In genomic region chr4:82535606-82536434, GRCm38 (mm10) we compare ENCODE assay signal across 7 mouse cellular contexts.
A peak's percentile ranks its signal among the peaks of the same experiment; 100 is the strongest.
DNase-seq lines count a peak whose midpoint lies in the region; ATAC-seq and TF ChIP-seq lines count a peak whose summit lies in the region.

No protein-coding gene starts in this region.

- 38% methylated on average over 6 of the region's 6 CpGs for WGBS in hindbrain, embryonic 10.5 days
- 38% methylated on average over 6 of the region's 6 CpGs for WGBS in hindbrain, embryonic 11.5 days
- WGBS in forebrain, embryonic 15.5 days: 54% methylated on average over 6 of the region's 6 CpGs
- 53% methylated on average over 6 of the region's 6 CpGs for WGBS in limb, embryonic 14.5 days

- ATAC-seq in hindbrain, embryonic 11.5 days (ENCODE audit: low FRiP score): no peak
- no peak for ATAC-seq in forebrain, embryonic 15.5 days (replicated peaks)
- ATAC-seq in limb, embryonic 14.5 days (ENCODE audit: low FRiP score, low read depth): no peak
- no peak for ATAC-seq in monocyte, adult 5-6 weeks (replicated peaks; ENCODE audit: insufficient number of reproducible peaks, low FRiP score, low TSS enrichment, poor library complexity, severe bottlenecking)

- TF ChIP-seq CTCF in cortical plate, adult 2 months (IDR thresholded peaks at IDR 0.05; ENCODE audit: extremely low read depth, insufficient read depth, low read length): no peak

- H3K4me2 ChIP-seq in hindbrain, embryonic 11.5 days (replicated peaks; ENCODE audit: low read depth, low read length): no peak overlapping the region
- H3K4me2 ChIP-seq in forebrain, embryonic 15.5 days (replicated peaks): peak overlapping the region; percentile 69
- H3K4me2 ChIP-seq in limb, embryonic 14.5 days (replicated peaks; ENCODE audit: low read depth, low read length, severe bottlenecking): peak overlapping the region; percentile 74

- peaks cover 97% of the 10 kb centered on the region for H3K27me3 ChIP-seq in hindbrain, embryonic 10.5 days (ENCODE audit: insufficient read depth, poor library complexity, severe bottlenecking)
- H3K27me3 ChIP-seq in hindbrain, embryonic 11.5 days (ENCODE audit: control insufficient read depth, insufficient read depth, low read length): peaks cover 38% of the 10 kb centered on the region
- H3K27me3 ChIP-seq in forebrain, embryonic 15.5 days: no peaks in the 10 kb centered on the region
- H3K27me3 ChIP-seq in limb, embryonic 14.5 days (ENCODE audit: control insufficient read depth, insufficient read depth, low read length): peaks cover 6% of the 10 kb centered on the region; the same call in 1 of the 2 replicates

- TF ChIP-seq POLR2A in cortical plate, adult 2 months (IDR thresholded peaks at IDR 0.05; ENCODE audit: extremely low read depth, insufficient read depth, low read length): no peak
- TF ChIP-seq POLR2A in limb, embryonic 14.5 days (IDR thresholded peaks at IDR 0.05; ENCODE audit: borderline replicate concordance, extremely low read depth, insufficient read depth, insufficient read length): no peak

- H3K36me3 ChIP-seq in hindbrain, embryonic 10.5 days: no peaks in the 10 kb centered on the region
- no peaks in the 10 kb centered on the region for H3K36me3 ChIP-seq in hindbrain, embryonic 11.5 days (ENCODE audit: control insufficient read depth, insufficient read depth, low read length)
- H3K36me3 ChIP-seq in forebrain, embryonic 15.5 days: no peaks in the 10 kb centered on the region
- no peaks in the 10 kb centered on the region for H3K36me3 ChIP-seq in limb, embryonic 14.5 days (ENCODE audit: control insufficient read depth, insufficient read depth, low read length)

- no peak overlapping the region for H3K9ac ChIP-seq in hindbrain, embryonic 11.5 days (ENCODE audit: low read depth, low read length)
- peak overlapping the region; percentile 66 for H3K9ac ChIP-seq in forebrain, embryonic 15.5 days (replicated peaks)
- H3K9ac ChIP-seq in limb, embryonic 14.5 days (ENCODE audit: low read depth, low read length, severe bottlenecking): peak overlapping the region; percentile 65; the same call in 1 of the 2 replicates

- H3K4me3 ChIP-seq in hindbrain, embryonic 10.5 days: peak overlapping the region; percentile 50; the same call in 1 of the 2 replicates
- no peak overlapping the region for H3K4me3 ChIP-seq in hindbrain, embryonic 11.5 days (ENCODE audit: low read depth, low read length)
- no peak overlapping the region for H3K4me3 ChIP-seq in cortical plate, adult 2 months (ENCODE audit: insufficient read depth, low read length)
- H3K4me3 ChIP-seq in forebrain, embryonic 15.5 days: peak overlapping the region; percentile 42
- peak overlapping the region; percentile 38 for H3K4me3 ChIP-seq in limb, embryonic 14.5 days (replicated peaks; ENCODE audit: low read length)

- H3K27ac ChIP-seq in hindbrain, embryonic 10.5 days: no peak overlapping the region
- H3K27ac ChIP-seq in hindbrain, embryonic 11.5 days (ENCODE audit: low read depth, low read length): no peak overlapping the region
- peak overlapping the region; percentile 34; the same call in 1 of the 2 replicates for H3K27ac ChIP-seq in cortical plate, adult 2 months (ENCODE audit: insufficient read depth, low read length)
- H3K27ac ChIP-seq in forebrain, embryonic 15.5 days (replicated peaks): peak overlapping the region; percentile 97
- H3K27ac ChIP-seq in limb, embryonic 14.5 days (replicated peaks; ENCODE audit: low read depth, low read length): no peak overlapping the region

- H3K9me3 ChIP-seq in hindbrain, embryonic 10.5 days: no peaks in the 10 kb centered on the region
- no peaks in the 10 kb centered on the region for H3K9me3 ChIP-seq in hindbrain, embryonic 11.5 days (ENCODE audit: control insufficient read depth, low read length)
- H3K9me3 ChIP-seq in forebrain, embryonic 15.5 days: no peaks in the 10 kb centered on the region
- H3K9me3 ChIP-seq in limb, embryonic 14.5 days (ENCODE audit: control insufficient read depth, low read length): no peaks in the 10 kb centered on the region

- H3K4me1 ChIP-seq in hindbrain, embryonic 10.5 days (replicated peaks): peaks cover 62% of the 10 kb centered on the region
- peaks cover 17% of the 10 kb centered on the region for H3K4me1 ChIP-seq in hindbrain, embryonic 11.5 days (replicated peaks; ENCODE audit: control insufficient read depth, insufficient read depth, low read length)
- peaks cover 3% of the 10 kb centered on the region; the same call in 1 of the 2 replicates for H3K4me1 ChIP-seq in cortical plate, adult 2 months (ENCODE audit: control insufficient read depth, insufficient read depth, low read length)
- H3K4me1 ChIP-seq in forebrain, embryonic 15.5 days: peaks cover 70% of the 10 kb centered on the region
- peaks cover 52% of the 10 kb centered on the region for H3K4me1 ChIP-seq in limb, embryonic 14.5 days (ENCODE audit: control insufficient read depth, insufficient read depth, low read length)

- no peak for DNase-seq in hindbrain, embryonic 10.5 days (ENCODE audit: low spot score)
- DNase-seq in hindbrain, embryonic 11.5 days (ENCODE audit: low spot score): no peak
- no peak for DNase-seq in limb, embryonic 14.5 days (ENCODE audit: low spot score)
- no peak for DNase-seq in layer of hippocampus, adult 9-11 months

Comparison
In these comparisons a context has a peak if more than half of its experiments do, and no peak if none do; other contexts are left out.
1. H3K4me3 ChIP-seq: peak in hindbrain, embryonic 10.5 days (single experiment), forebrain, embryonic 15.5 days (single experiment) and limb, embryonic 14.5 days (single experiment); none in hindbrain, embryonic 11.5 days (single experiment) and cortical plate, adult 2 months (single experiment).
2. H3K27ac ChIP-seq: peak in cortical plate, adult 2 months (single experiment) and forebrain, embryonic 15.5 days (single experiment); none in hindbrain, embryonic 10.5 days (single experiment), hindbrain, embryonic 11.5 days (single experiment) and limb, embryonic 14.5 days (single experiment).